Mouse (Mus musculus): ENCODE results near the gene Gm20696. TPM values are rescaled to one million over a fixed set of nuclear protein-coding genes. Genes with fewer than 3 reads are reported as not detected.

Gene Gm20696
- polyA plus RNA-seq, 2 experiments: 0.16 to 0.33 TPM

DNA sequence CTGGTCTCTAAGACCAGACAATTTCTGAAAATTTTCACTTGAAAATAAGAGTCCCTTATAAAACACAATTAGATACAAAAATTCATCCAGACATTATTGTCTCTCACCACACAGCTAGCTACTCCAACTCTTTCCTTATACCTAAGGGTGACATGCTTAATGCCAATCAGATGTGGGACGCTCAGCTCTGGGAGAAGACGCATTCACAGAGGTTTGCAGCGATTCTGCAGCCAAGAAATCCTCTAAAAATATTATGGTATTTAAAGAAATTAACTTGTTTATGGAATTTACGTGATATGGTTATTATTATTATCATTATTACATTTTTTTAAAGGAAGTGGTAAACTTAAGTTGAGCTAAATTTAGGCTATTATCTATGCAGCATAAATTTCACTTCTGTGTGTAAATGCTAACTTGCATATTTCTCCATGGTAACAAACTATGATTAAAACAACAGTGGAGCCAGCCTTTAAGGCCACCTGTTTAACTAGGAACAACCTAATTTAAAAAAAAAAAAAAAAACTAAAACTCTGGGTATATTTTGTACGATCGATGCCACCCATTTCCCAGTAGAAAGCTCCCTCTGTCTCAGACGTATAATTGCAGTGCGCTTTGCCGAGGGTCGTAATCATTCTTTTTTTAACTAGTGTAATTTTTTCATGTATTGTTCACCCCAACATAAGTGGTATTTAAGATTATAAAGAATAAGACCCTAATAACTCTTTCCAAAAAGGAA is 326.4 kb downstream of the Gm20696 start:
- 76% methylated on average over 10 of the region's 10 CpGs for WGBS (ENCODE audit: insufficient replicate concordance)
- Histone ChIP-seq H3K27me3 (ENCODE audit: control insufficient read depth, insufficient read depth, low read length) (no peaks in the 10 kb centered on the region), H3K36me3 (replicated peaks; ENCODE audit: control insufficient read depth, insufficient read depth, low read depth) (no peaks in the 10 kb centered on the region), H3K27ac (no peak overlapping the region), H3K4me1 (replicated peaks; ENCODE audit: control insufficient read depth in 2 of 2, insufficient read depth in 2 of 2, low read length in 1 of 2) (peaks cover 0 to 14% of the 10 kb centered on the region in 2 experiments; a peak in 2 of 4 replicates), H3K9ac (replicated peaks) (no peak overlapping the region), H3K4me3 (ENCODE audit: insufficient read depth in 1 of 2, low read depth in 2 of 2, low read length in 2 of 2) (no peak overlapping the region), H3K4me2 (ENCODE audit: low read depth) (no peak overlapping the region), H3K9me3 (ENCODE audit: control insufficient read depth, low read length) (no peaks in the 10 kb centered on the region)
- no peak for TF ChIP-seq CTCF (IDR thresholded peaks at IDR 0.05; ENCODE audit: low read depth)
- no peak for TF ChIP-seq EP300 (IDR thresholded peaks at IDR 0.05; ENCODE audit: low read depth)
- ATAC-seq (ENCODE audit: insufficient read depth): no peak
- no peak for DNase-seq (ENCODE audit: low read depth in 3 of 3, low spot score in 3 of 3)

DNA sequence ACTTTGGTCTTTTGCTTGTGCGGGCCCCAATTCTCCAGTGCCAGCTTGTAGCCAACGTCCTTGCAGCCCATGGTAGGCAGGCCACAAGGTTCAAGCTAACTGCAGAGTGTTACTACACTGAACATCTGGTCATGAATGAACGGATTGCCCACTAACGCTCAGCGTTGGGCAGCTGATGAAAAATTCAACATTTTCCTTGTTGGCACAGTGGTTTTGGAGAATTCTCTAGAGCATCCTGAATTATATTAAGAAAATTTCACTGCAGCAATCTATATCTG is 327.3 kb downstream of the Gm20696 start:
- 24% methylated on average over 5 of the region's 5 CpGs for WGBS (ENCODE audit: insufficient replicate concordance)
- H3K36me3 ChIP-seq (replicated peaks; ENCODE audit: control insufficient read depth, insufficient read depth, low read depth): no peaks in the 10 kb centered on the region
- ATAC-seq (ENCODE audit: insufficient read depth) (no peak), DNase-seq (ENCODE audit: low read depth in 3 of 3, low spot score in 3 of 3) (no peak)
- no peaks in the 10 kb centered on the region for H3K27me3 ChIP-seq (ENCODE audit: control insufficient read depth, insufficient read depth, low read length)
- no peak overlapping the region for H3K4me3 ChIP-seq (ENCODE audit: insufficient read depth in 1 of 2, low read depth in 2 of 2, low read length in 2 of 2)
- TF ChIP-seq EP300 (IDR thresholded peaks at IDR 0.05; ENCODE audit: low read depth): no peak
- TF ChIP-seq CTCF (IDR thresholded peaks at IDR 0.05; ENCODE audit: low read depth): no peak
- peaks cover 0 to 14% of the 10 kb centered on the region in 2 experiments; a peak in 2 of 4 replicates for H3K4me1 ChIP-seq (replicated peaks; ENCODE audit: control insufficient read depth in 2 of 2, insufficient read depth in 2 of 2, low read length in 1 of 2)
- no peak overlapping the region for H3K9ac ChIP-seq (replicated peaks)
- no peak overlapping the region for H3K27ac ChIP-seq
- no peaks in the 10 kb centered on the region for H3K9me3 ChIP-seq (ENCODE audit: control insufficient read depth, low read length)
- H3K4me2 ChIP-seq (ENCODE audit: low read depth): no peak overlapping the region

DNA sequence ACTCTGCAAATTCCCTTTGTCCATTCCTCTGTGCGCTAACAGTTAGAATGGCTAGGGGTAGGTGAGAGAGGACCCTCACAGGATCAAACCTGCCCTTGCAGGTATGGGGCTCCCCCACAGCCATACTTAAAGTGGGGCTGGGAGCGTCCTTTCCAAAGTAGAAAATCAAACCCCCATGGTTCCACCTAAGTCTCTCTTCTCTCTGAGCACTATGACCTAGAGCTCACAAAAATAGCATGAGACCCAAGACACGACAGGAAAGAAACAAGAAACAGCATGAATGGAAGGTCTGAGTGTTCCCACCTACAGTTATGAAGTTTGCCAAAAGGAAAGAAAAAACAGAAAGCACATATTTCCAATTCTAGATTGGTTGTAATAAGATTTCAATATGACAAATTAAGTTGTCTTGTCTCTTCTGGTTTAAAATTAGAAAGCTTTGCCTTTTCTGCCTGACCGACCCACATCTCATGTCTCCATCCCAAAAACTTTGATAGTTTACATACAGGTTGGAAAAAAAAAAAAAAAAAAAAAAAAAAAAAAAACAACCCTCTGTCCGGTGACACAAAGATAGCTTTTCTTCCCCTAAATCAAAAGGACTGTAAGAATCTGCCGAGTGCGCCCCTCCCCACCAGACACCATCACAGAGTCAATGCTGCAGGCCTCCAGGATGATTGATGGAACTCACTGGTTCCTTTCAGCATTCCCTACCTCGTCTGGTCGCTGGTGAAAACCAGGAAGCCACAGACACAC is 327.8 kb downstream of the Gm20696 start:
- no peak overlapping the region for H3K4me3 ChIP-seq (ENCODE audit: insufficient read depth in 1 of 2, low read depth in 2 of 2, low read length in 2 of 2)
- H3K27me3 ChIP-seq (ENCODE audit: control insufficient read depth, insufficient read depth, low read length): no peaks in the 10 kb centered on the region
- TF ChIP-seq EP300 (IDR thresholded peaks at IDR 0.05; ENCODE audit: low read depth) (no peak), CTCF (IDR thresholded peaks at IDR 0.05; ENCODE audit: low read depth) (no peak)
- H3K4me2 ChIP-seq (ENCODE audit: low read depth): no peak overlapping the region
- DNase-seq (ENCODE audit: low read depth in 3 of 3, low spot score in 3 of 3) (no peak), ATAC-seq (ENCODE audit: insufficient read depth) (no peak)
- WGBS (ENCODE audit: insufficient replicate concordance): 46% methylated on average over 9 of the region's 9 CpGs
- H3K36me3 ChIP-seq (replicated peaks; ENCODE audit: control insufficient read depth, insufficient read depth, low read depth): no peaks in the 10 kb centered on the region
- H3K27ac ChIP-seq: no peak overlapping the region
- H3K4me1 ChIP-seq (replicated peaks; ENCODE audit: control insufficient read depth in 2 of 2, insufficient read depth in 2 of 2, low read length in 1 of 2): peaks cover 0 to 14% of the 10 kb centered on the region in 2 experiments; a peak in 2 of 4 replicates
- no peak overlapping the region for H3K9ac ChIP-seq (replicated peaks)
- H3K9me3 ChIP-seq (ENCODE audit: control insufficient read depth, low read length): no peaks in the 10 kb centered on the region

DNA sequence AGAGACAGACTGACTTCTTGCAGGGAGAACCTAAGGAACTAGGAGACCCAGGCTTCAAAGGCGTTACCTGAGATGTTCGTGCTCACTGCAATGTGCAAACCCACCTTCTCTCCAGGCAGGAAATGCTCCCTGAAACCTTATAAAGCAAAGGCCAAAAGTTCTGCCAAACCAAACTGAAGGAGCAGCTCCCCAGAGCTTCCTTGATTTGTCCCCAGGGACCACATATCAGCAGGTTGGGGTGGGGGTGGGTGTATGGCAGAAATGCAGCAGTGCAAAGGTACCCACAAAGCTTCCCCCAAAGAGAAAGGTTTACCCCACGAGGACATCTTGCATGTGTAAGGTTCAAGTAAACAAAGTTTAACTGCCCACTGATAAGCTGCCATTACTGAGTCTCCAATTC is 328.4 kb downstream of the Gm20696 start:
- Histone ChIP-seq H3K4me2 (ENCODE audit: low read depth) (no peak overlapping the region), H3K9ac (replicated peaks) (no peak overlapping the region), H3K27me3 (ENCODE audit: control insufficient read depth, insufficient read depth, low read length) (no peaks in the 10 kb centered on the region), H3K36me3 (replicated peaks; ENCODE audit: control insufficient read depth, insufficient read depth, low read depth) (no peaks in the 10 kb centered on the region), H3K4me3 (ENCODE audit: insufficient read depth in 1 of 2, low read depth in 2 of 2, low read length in 2 of 2) (no peak overlapping the region), H3K4me1 (replicated peaks; ENCODE audit: control insufficient read depth in 2 of 2, insufficient read depth in 2 of 2, low read length in 1 of 2) (peaks cover 0 to 14% of the 10 kb centered on the region in 2 experiments; a peak in 2 of 4 replicates), H3K27ac (no peak overlapping the region), H3K9me3 (ENCODE audit: control insufficient read depth, low read length) (no peaks in the 10 kb centered on the region)
- 37% methylated on average over 3 of the region's 3 CpGs for WGBS (ENCODE audit: insufficient replicate concordance)
- TF ChIP-seq CTCF (IDR thresholded peaks at IDR 0.05; ENCODE audit: low read depth) (no peak), EP300 (IDR thresholded peaks at IDR 0.05; ENCODE audit: low read depth) (no peak)
- DNase-seq (ENCODE audit: low read depth in 3 of 3, low spot score in 3 of 3) (no peak), ATAC-seq (ENCODE audit: insufficient read depth) (no peak)

DNA sequence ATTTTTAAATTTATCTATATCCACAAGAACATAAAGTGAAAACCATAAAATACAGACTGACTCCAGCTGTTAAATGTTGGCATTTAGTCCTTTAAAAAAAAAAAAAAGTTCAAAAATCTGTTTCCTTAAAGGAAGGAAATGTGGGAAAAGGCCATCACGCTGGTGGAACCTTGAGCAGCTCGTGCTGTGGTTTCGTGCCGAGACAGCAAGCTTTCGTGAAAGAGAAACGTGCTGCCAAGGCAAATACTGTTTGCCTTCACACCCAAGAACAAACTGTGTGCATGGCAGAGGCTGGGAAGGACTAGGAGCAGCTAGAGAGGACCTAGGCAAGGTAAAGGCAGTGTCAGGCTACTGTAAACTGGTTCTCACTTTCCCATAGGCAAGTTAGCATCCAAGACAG is 329.0 kb downstream of the Gm20696 start:
- Histone ChIP-seq H3K36me3 (replicated peaks; ENCODE audit: control insufficient read depth, insufficient read depth, low read depth) (no peaks in the 10 kb centered on the region), H3K4me3 (ENCODE audit: insufficient read depth in 1 of 2, low read depth in 2 of 2, low read length in 2 of 2) (no peak overlapping the region), H3K9me3 (ENCODE audit: control insufficient read depth, low read length) (no peaks in the 10 kb centered on the region), H3K27ac (no peak overlapping the region), H3K4me1 (replicated peaks; ENCODE audit: control insufficient read depth in 2 of 2, insufficient read depth in 2 of 2, low read length in 1 of 2) (peaks cover 0 to 14% of the 10 kb centered on the region in 2 experiments; a peak in 2 of 4 replicates), H3K4me2 (ENCODE audit: low read depth) (no peak overlapping the region), H3K9ac (replicated peaks) (no peak overlapping the region), H3K27me3 (ENCODE audit: control insufficient read depth, insufficient read depth, low read length) (no peaks in the 10 kb centered on the region)
- ATAC-seq (ENCODE audit: insufficient read depth) (no peak), DNase-seq (ENCODE audit: low read depth in 3 of 3, low spot score in 3 of 3) (no peak)
- WGBS (ENCODE audit: insufficient replicate concordance): 25% methylated on average over 6 of the region's 6 CpGs
- no peak for TF ChIP-seq EP300 (IDR thresholded peaks at IDR 0.05; ENCODE audit: low read depth)
- no peak for TF ChIP-seq CTCF (IDR thresholded peaks at IDR 0.05; ENCODE audit: low read depth)

Data from liver, embryonic 14.5 days (tissue).